Mouse (Mus musculus) B cell, adult 62 days (primary cell): ENCODE results near the gene Mal. TPM values are rescaled to one million over a fixed set of nuclear protein-coding genes. Genes with fewer than 3 reads are reported as not detected.

Experiments
- total RNA-seq: library from RNA; stranded (reverse); gene quantifications from 4 replicates; pipeline ENCODE4 v1.2.4, GENCODE M21; 2023

Mal gene
- not detected in 4 replicates for total RNA-seq

DNA sequence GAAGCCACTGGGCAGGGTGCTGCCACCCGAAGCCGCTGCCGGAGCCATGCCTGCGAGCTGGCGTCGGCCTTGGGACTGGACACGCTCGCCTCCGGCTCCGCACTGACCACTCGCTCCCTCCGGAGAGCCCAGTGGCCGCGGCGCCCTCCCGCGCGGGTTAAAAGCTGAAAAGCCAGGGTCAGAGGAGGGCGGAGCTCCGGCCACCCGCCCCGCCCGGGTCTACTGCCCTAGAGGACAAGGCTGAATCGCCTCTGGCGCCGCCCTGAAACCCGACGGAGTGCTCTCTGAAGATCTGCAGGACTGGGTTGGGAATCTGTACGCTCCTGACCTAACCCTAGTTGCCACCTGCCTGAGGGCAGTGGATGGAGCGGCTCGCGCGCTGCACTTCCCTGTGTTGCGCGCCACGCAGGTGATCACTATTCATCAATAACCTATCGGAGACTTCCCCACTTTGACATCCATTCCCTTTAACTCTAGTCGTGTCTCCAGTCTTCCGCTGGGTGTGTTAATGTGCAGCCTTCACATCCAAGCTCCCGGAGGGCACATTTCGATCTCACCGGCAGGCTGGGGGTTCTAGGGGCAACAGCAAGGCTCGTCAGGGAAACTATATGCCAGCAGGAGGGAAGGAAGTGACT lies at the start of gene Mal:
Gene Mal, minus strand, starts transcription at position 610 of the 635 bp plus-strand sequence.

DNA sequence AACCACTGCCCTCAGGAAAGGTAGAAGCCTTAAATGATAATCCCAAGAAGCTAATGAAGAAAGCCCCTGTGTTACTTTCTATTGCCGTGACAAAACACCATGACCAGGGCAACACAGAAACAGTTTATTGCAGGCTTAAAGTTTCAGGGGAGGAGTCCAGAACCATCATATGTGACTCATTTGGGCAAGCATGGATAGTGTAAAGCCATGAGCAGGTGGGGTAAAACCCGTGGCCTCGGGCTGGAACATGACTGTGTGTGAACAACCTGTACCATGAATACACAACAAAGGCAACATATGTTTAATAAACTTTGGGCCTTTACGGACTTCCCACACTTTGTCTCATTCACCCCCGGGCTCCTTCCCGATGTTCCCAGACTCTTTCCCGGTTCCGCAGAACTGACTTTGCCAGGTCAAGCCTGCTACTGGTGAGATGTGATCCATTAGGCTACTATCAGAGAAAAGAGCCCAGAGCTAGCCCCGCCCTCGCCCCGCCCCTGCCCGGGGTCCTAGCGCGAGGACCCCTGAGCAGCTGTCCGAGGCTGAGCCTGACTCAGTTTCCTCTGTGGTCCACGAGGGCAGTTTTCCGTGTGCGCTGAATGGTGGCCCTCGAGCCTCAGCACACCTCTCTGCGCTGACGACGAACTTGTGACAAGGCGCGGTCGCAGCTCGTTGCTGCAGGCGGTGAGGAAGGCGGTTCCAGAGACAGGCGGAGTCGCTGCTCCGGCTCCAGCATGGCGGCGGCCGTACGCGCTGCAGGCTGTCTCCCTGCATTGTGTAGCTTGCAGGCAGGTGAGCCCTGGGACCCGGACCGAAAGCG lies 69.6 kb downstream of the Mal start, which contains the start of the genes Zfp661 and Mrps5:
Gene Zfp661, minus strand, starts transcription at position 401 of the 820 bp plus-strand sequence.
Gene Mrps5, plus strand, starts transcription at position 529 of the 820 bp plus-strand sequence.

Other genes with a start within 250 kb of the Mal start
- 0.29 to 0.69 TPM (median 0.64 TPM) in 3 of 4 replicates, not detected in the other for gene Gpat2, start 231.5 kb downstream of the Mal start, total RNA-seq
- 9.5 to 16.4 TPM (median 11.3 TPM) in 4 replicates for gene Fahd2a, start 212.1 kb downstream of the Mal start, total RNA-seq
- not detected in 4 replicates for gene Kcnip3, start 134.6 kb downstream of the Mal start, total RNA-seq
- gene Prom2, start 115.2 kb downstream of the Mal start, total RNA-seq = not detected in 4 replicates
- gene Zfp661, start 69.6 kb downstream of the Mal start, total RNA-seq = 4.1 to 5.7 TPM (median 4.9 TPM) in 4 replicates
- 74.3 to 98.2 TPM (median 82.5 TPM) in 4 replicates for gene Mrps5, start 69.5 kb downstream of the Mal start, total RNA-seq
- 0.44 to 0.85 TPM (median 0.57 TPM) in 3 of 4 replicates, not detected in the other for gene Mall, start 73.2 kb upstream of the Mal start, total RNA-seq
- gene Nphp1, start 132.2 kb upstream of the Mal start, total RNA-seq = 1.4 to 2.9 TPM (median 1.9 TPM) in 4 replicates
- 10.9 to 15.6 TPM (median 12.8 TPM) in 4 replicates for gene Mtln, start 135.8 kb upstream of the Mal start, total RNA-seq
- 0.39 to 2.0 TPM (median 0.98 TPM) in 4 replicates for gene Bub1, start 175.2 kb upstream of the Mal start, total RNA-seq
- not detected in 4 replicates for gene Acoxl, start 182.2 kb upstream of the Mal start, total RNA-seq